Mouse (Mus musculus): Measurements from ENCODE around the gene Olig3. TPM values are rescaled to one million over a fixed set of nuclear protein-coding genes. Genes with fewer than 3 reads are reported as not detected.

The Olig3 gene
- 36.6 and 38.9 TPM in 2 replicates for polyA plus RNA-seq (2014; fragmentation: Nextera tagmentation; extraction: Ambion mirVana)

- Histone ChIP-seq H3K9ac (ENCODE audit: low read length) (peak within 1 kb of the TSS; percentile 35), H3K27ac (ENCODE audit: low read depth, low read length) (peak within 1 kb of the TSS; percentile 9), H3K27me3 (ENCODE audit: control insufficient read depth, insufficient read depth, low read length) (peaks cover 85% of the 10 kb centered on the region), H3K4me1 (ENCODE audit: control insufficient read depth, insufficient read depth, low read length) (no peaks in the 10 kb centered on the region), H3K9me3 (ENCODE audit: control insufficient read depth, low read length) (no peaks in the 10 kb centered on the region), H3K4me2 (ENCODE audit: low read depth) (peak within 1 kb of the TSS; percentile 31), H3K36me3 (ENCODE audit: control insufficient read depth, insufficient read depth, low read length) (no peaks in the 10 kb centered on the region), H3K4me3 (ENCODE audit: low read depth, low read length) (peak within 1 kb of the TSS; percentile 33)
- ATAC-seq (ENCODE audit: insufficient read depth, low FRiP score, low TSS enrichment) (peak; percentile 37; the same call in 1 of the 2 replicates), DNase-seq (ENCODE audit: low spot score) (peak; percentile 70)
- WGBS: under 1% methylated on average over 9 of the region's 9 CpGs
Measured at GRCm38 (mm10) chr10:19356071-19356583, at the start of gene Olig3. Gene Olig3 (plus strand): TSS chr10:19356533.

- ATAC-seq (ENCODE audit: insufficient read depth, low FRiP score, low TSS enrichment) (peak; percentile 95), DNase-seq (ENCODE audit: low spot score) (peak; percentile 68)
- Histone ChIP-seq H3K4me3 (ENCODE audit: low read depth, low read length) (no peak overlapping the region), H3K4me1 (ENCODE audit: control insufficient read depth, insufficient read depth, low read length) (no peaks in the 10 kb centered on the region), H3K27ac (ENCODE audit: low read depth, low read length) (no peak overlapping the region), H3K36me3 (ENCODE audit: control insufficient read depth, insufficient read depth, low read length) (no peaks in the 10 kb centered on the region), H3K9ac (ENCODE audit: low read length) (no peak overlapping the region), H3K27me3 (ENCODE audit: control insufficient read depth, insufficient read depth, low read length) (no peaks in the 10 kb centered on the region), H3K9me3 (ENCODE audit: control insufficient read depth, low read length) (no peaks in the 10 kb centered on the region), H3K4me2 (ENCODE audit: low read depth) (no peak overlapping the region)
- WGBS: 25% methylated on average over 5 of the region's 5 CpGs
Measured at GRCm38 (mm10) chr10:19309681-19310395, 46.5 kb upstream of the Olig3 start.

GRCm38 (mm10) chr10:19310471-19310870, 45.9 kb upstream of the Olig3 start:
- H3K27me3 ChIP-seq (ENCODE audit: control insufficient read depth, insufficient read depth, low read length): no peaks in the 10 kb centered on the region
- no peaks in the 10 kb centered on the region for H3K9me3 ChIP-seq (ENCODE audit: control insufficient read depth, low read length)

GRCm38 (mm10) chr10:19317962-19318812, 38.1 kb upstream of the Olig3 start:
- 0 out of 2 replicates have a peak, but pooled peaks cover 3% of the 10 kb centered on the region for H3K4me1 ChIP-seq (ENCODE audit: control insufficient read depth, insufficient read depth, low read length)
- H3K4me2 ChIP-seq (ENCODE audit: low read depth): no peak overlapping the region
- H3K9ac ChIP-seq (ENCODE audit: low read length): no peak overlapping the region
- H3K4me3 ChIP-seq (ENCODE audit: low read depth, low read length): no peak overlapping the region
- no peaks in the 10 kb centered on the region for H3K36me3 ChIP-seq (ENCODE audit: control insufficient read depth, insufficient read depth, low read length)
- 58% methylated on average over 19 of the region's 19 CpGs for WGBS
- H3K27me3 ChIP-seq (ENCODE audit: control insufficient read depth, insufficient read depth, low read length): 0 out of 2 replicates have a peak, but pooled peaks cover 8% of the 10 kb centered on the region
- no peaks in the 10 kb centered on the region for H3K9me3 ChIP-seq (ENCODE audit: control insufficient read depth, low read length)
- H3K27ac ChIP-seq (ENCODE audit: low read depth, low read length): no peak overlapping the region
- ATAC-seq (ENCODE audit: insufficient read depth, low FRiP score, low TSS enrichment) (peak; percentile 92), DNase-seq (ENCODE audit: low spot score) (peak; percentile 40)

More at GRCm38 (mm10) chr10:19310471-19310870, 45.9 kb upstream of the Olig3 start:
- Histone ChIP-seq H3K4me3 (ENCODE audit: low read depth, low read length) (no peak overlapping the region), H3K9ac (ENCODE audit: low read length) (no peak overlapping the region), H3K4me2 (ENCODE audit: low read depth) (no peak overlapping the region), H3K27ac (ENCODE audit: low read depth, low read length) (no peak overlapping the region), H3K4me1 (ENCODE audit: control insufficient read depth, insufficient read depth, low read length) (no peaks in the 10 kb centered on the region), H3K36me3 (ENCODE audit: control insufficient read depth, insufficient read depth, low read length) (no peaks in the 10 kb centered on the region)
- ATAC-seq (ENCODE audit: insufficient read depth, low FRiP score, low TSS enrichment): no peak
- DNase-seq (ENCODE audit: low spot score): no peak
- WGBS: 57% methylated on average over 5 of the region's 5 CpGs

- H3K4me3 ChIP-seq (ENCODE audit: low read depth, low read length): no peak overlapping the region
- ATAC-seq (ENCODE audit: insufficient read depth, low FRiP score, low TSS enrichment): no peak
- H3K36me3 ChIP-seq (ENCODE audit: control insufficient read depth, insufficient read depth, low read length): no peaks in the 10 kb centered on the region
- H3K4me1 ChIP-seq (ENCODE audit: control insufficient read depth, insufficient read depth, low read length): 0 out of 2 replicates have a peak, but pooled peaks cover 3% of the 10 kb centered on the region
- no peak overlapping the region for H3K27ac ChIP-seq (ENCODE audit: low read depth, low read length)
- no peak overlapping the region for H3K4me2 ChIP-seq (ENCODE audit: low read depth)
- 0 out of 2 replicates have a peak, but pooled peaks cover 8% of the 10 kb centered on the region for H3K27me3 ChIP-seq (ENCODE audit: control insufficient read depth, insufficient read depth, low read length)
- H3K9ac ChIP-seq (ENCODE audit: low read length): no peak overlapping the region
- 77% methylated on average over 2 of the region's 2 CpGs for WGBS
- H3K9me3 ChIP-seq (ENCODE audit: control insufficient read depth, low read length): no peaks in the 10 kb centered on the region
- DNase-seq (ENCODE audit: low spot score): no peak
Measured at GRCm38 (mm10) chr10:19321781-19322180, 34.6 kb upstream of the Olig3 start.

GRCm38 (mm10) chr10:19329191-19329777, 27.0 kb upstream of the Olig3 start:
- Histone ChIP-seq H3K9me3 (ENCODE audit: control insufficient read depth, low read length) (no peaks in the 10 kb centered on the region), H3K4me2 (ENCODE audit: low read depth) (no peak overlapping the region), H3K36me3 (ENCODE audit: control insufficient read depth, insufficient read depth, low read length) (no peaks in the 10 kb centered on the region), H3K4me1 (ENCODE audit: control insufficient read depth, insufficient read depth, low read length) (no peaks in the 10 kb centered on the region), H3K27me3 (ENCODE audit: control insufficient read depth, insufficient read depth, low read length) (no peaks in the 10 kb centered on the region), H3K27ac (ENCODE audit: low read depth, low read length) (no peak overlapping the region), H3K4me3 (ENCODE audit: low read depth, low read length) (no peak overlapping the region), H3K9ac (ENCODE audit: low read length) (no peak overlapping the region)
- ATAC-seq (ENCODE audit: insufficient read depth, low FRiP score, low TSS enrichment): peak; percentile 87
- DNase-seq (ENCODE audit: low spot score): peak; percentile 43
- 5% methylated on average over 3 of the region's 3 CpGs for WGBS

GRCm38 (mm10) chr10:19333425-19333824, 22.9 kb upstream of the Olig3 start:
- Histone ChIP-seq H3K9ac (ENCODE audit: low read length) (no peak overlapping the region), H3K4me1 (ENCODE audit: control insufficient read depth, insufficient read depth, low read length) (no peaks in the 10 kb centered on the region), H3K36me3 (ENCODE audit: control insufficient read depth, insufficient read depth, low read length) (no peaks in the 10 kb centered on the region), H3K9me3 (ENCODE audit: control insufficient read depth, low read length) (no peaks in the 10 kb centered on the region), H3K4me3 (ENCODE audit: low read depth, low read length) (no peak overlapping the region), H3K27me3 (ENCODE audit: control insufficient read depth, insufficient read depth, low read length) (no peaks in the 10 kb centered on the region), H3K4me2 (ENCODE audit: low read depth) (no peak overlapping the region), H3K27ac (ENCODE audit: low read depth, low read length) (no peak overlapping the region)
- DNase-seq (ENCODE audit: low spot score) (no peak), ATAC-seq (ENCODE audit: insufficient read depth, low FRiP score, low TSS enrichment) (no peak)
- WGBS: 73% methylated on average over 1 of the region's 1 CpGs
